Mouse (Mus musculus): ENCODE results near the gene Tjp1.

DNA sequence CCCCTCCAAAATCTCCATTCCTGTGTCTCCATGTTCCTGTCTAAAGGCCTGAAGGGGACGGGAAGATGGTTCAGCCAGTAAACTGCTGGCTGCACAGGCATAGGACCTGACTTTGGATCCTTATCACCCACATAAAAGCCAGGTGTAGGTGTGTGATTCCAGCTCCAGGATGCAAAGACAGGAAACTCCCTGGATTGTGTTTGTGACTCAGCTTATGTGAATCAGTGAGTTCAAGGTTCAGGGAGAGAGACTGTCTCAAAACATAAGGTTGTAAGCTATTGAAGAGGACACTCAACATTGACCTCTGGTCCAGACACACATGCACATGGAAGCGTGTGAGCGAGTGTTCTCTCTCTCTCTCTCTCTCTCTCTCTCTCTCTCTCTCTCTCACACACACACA lies 72.4 kb downstream of the Tjp1 start:
- TF ChIP-seq CTCF (IDR thresholded peaks at IDR 0.05): no peak
- TF ChIP-seq EP300 (IDR thresholded peaks at IDR 0.05): no peak
